Mouse (Mus musculus) G1E (cell line): ENCODE results near the gene Mrgbp.

Experiments
- CTCF ChIP-seq: IDR thresholded peaks from 2 replicates; pipeline ENCODE4 v1.5.1; 2012; ENCODE audit warnings: low read depth, low read length, inconsistent platforms, mixed read lengths
- GATA1 ChIP-seq: IDR thresholded peaks from 2 replicates; pipeline ENCODE4 v1.6.1; 2012; ENCODE audit warnings: borderline replicate concordance, low read length, inconsistent platforms, mixed read lengths
- GATA2 ChIP-seq: IDR thresholded peaks from 2 replicates; pipeline ENCODE4 v1.6.1; 2012; ENCODE audit warnings: low read depth, low read length, inconsistent platforms, borderline replicate concordance
- POLR2AphosphoS5 ChIP-seq: IDR thresholded peaks from 2 replicates; pipeline ENCODE4 v1.6.1; 2012; ENCODE audit warnings: low read depth, low read length, inconsistent platforms; ENCODE audit not compliant: insufficient replicate concordance
- TAL1 ChIP-seq: conservative IDR thresholded peaks from 2 replicates; pipeline ENCODE4 v1.6.1; 2012; ENCODE audit warnings: low read depth, low read length, inconsistent platforms, mixed read lengths

GRCm38 (mm10) chr2:180611882-180612281 lies 30.8 kb downstream of the Mrgbp start:
- TF ChIP-seq CTCF (no peak), TAL1 (no peak), POLR2AphosphoS5 (no peak), GATA1 (no peak), GATA2 (no peak)
